Comparison of ENCODE assay signal across 12 mouse cellular contexts in genomic region chr3:35723586-35724322, GRCm38 (mm10). TPM values are rescaled to one million over a fixed set of nuclear protein-coding genes. Genes with fewer than 3 reads are reported as not detected.
DNase-seq lines count a peak whose midpoint lies in the region; ATAC-seq lines count a peak whose summit lies in the region.
"Had no signal": no experiment of that assay in that cellular context is flagged by ENCODE, and none has a peak within 500 bp of the region (broad histone marks: within the 10 kb centered on the region; RNA-seq: fewer than 3 reads in every experiment).

No protein-coding gene starts in this region.

- no peak overlapping the region for H3K4me3 ChIP-seq in midbrain, embryonic 15.5 days
- H3K4me3 ChIP-seq: limb, embryonic 12.5 days had no signal

- no peaks in the 10 kb centered on the region for H3K9me3 ChIP-seq in midbrain, embryonic 15.5 days
- H3K9me3 ChIP-seq: limb, embryonic 12.5 days had no signal

- ATAC-seq in granulocyte monocyte progenitor cell, adult 5-6 weeks (replicated peaks; ENCODE audit: poor library complexity, severe bottlenecking) = no peak
- ATAC-seq in midbrain, embryonic 15.5 days (replicated peaks) = no peak
- ATAC-seq: inflammation-experienced regulatory T-cells, adult 6 months had no signal

- DNase-seq in right cerebral cortex, adult 18-20 months = peak; percentile 3
- no peak for DNase-seq in right cerebral cortex, postnatal 14 days
- DNase-seq in cerebellum, adult 8-10 months = peak; percentile 42
- DNase-seq in layer of hippocampus, postnatal 10 days (ENCODE audit: low spot score in 2 of 2) = peak; percentile 16 to 17
- DNase-seq in thymus, postnatal 25 days = peak; percentile 61
- DNase-seq in natural killer cell, adult 2 months (ENCODE audit: low spot score in 2 of 2) = no peak
- DNase-seq: heart, adult 11 months had no signal

- H3K36me3 ChIP-seq in midbrain, embryonic 15.5 days (replicated peaks) = no peaks in the 10 kb centered on the region
- H3K36me3 ChIP-seq: limb, embryonic 12.5 days had no signal

- H3K4me1 ChIP-seq in midbrain, embryonic 15.5 days = no peaks in the 10 kb centered on the region

- WGBS in midbrain, embryonic 15.5 days = 63% methylated on average over 9 of the region's 9 CpGs

- no peak overlapping the region for H3K9ac ChIP-seq in midbrain, embryonic 15.5 days
- H3K9ac ChIP-seq: limb, embryonic 12.5 days had no signal

- no peak overlapping the region for H3K4me2 ChIP-seq in midbrain, embryonic 15.5 days
- H3K4me2 ChIP-seq: limb, embryonic 12.5 days had no signal

- H3K27ac ChIP-seq in midbrain, embryonic 15.5 days = no peak overlapping the region
- H3K27ac ChIP-seq: limb, embryonic 12.5 days; macrophage had no signal

- no peaks in the 10 kb centered on the region for H3K27me3 ChIP-seq in midbrain, embryonic 15.5 days (replicated peaks)
- H3K27me3 ChIP-seq: limb, embryonic 12.5 days had no signal

RNA-seq across cellular contexts. Expression of gene Atp11b, which starts 30.2 kb away (rescaled TPM):
- total RNA-seq in layer of hippocampus, postnatal 10 days (2021) = 100 to 1,000 TPM; 119 to 148 TPM
- total RNA-seq in granulocyte monocyte progenitor cell, adult 5-6 weeks (2014; fragmentation: Nextera tagmentation) = 117 and 149 TPM in 2 replicates
- 111 and 132 TPM in 2 replicates for total RNA-seq in granulocyte monocyte progenitor cell, adult 5-6 weeks (2017)
- polyA plus RNA-seq in midbrain, embryonic 15.5 days (2015; fragmentation: Nextera tagmentation; extraction: Ambion mirVana) = 34.6 and 38.8 TPM in 2 replicates

Comparison
In these comparisons a context has a peak if more than half of its experiments do, and no peak if none do; other contexts are left out.
1. DNase-seq: peak in right cerebral cortex, adult 18-20 months (single experiment), cerebellum, adult 8-10 months (single experiment), layer of hippocampus, postnatal 10 days (2 of 2) and thymus, postnatal 25 days (single experiment); none in right cerebral cortex, postnatal 14 days (single experiment) and natural killer cell, adult 2 months (0 of 2).